18 mouse cellular contexts compared by ENCODE assay signal in genomic region chr5:110723543-110723942, GRCm38 (mm10).
"Had no signal": no experiment of that assay in that cellular context is flagged by ENCODE, and none has a peak within 500 bp of the region (broad histone marks: within the 10 kb centered on the region; RNA-seq: fewer than 3 reads in every experiment).

No protein-coding gene starts in this region.

- H3K4me2 ChIP-seq: liver, embryonic 12.5 days; lung, embryonic 15.5 days; midbrain, embryonic 12.5 days; neural tube, embryonic 13.5 days; neural tube, embryonic 15.5 days had no signal

- H3K9ac ChIP-seq: liver, embryonic 12.5 days; liver, embryonic 14.5 days; lung, embryonic 15.5 days; midbrain, embryonic 12.5 days; neural tube, embryonic 13.5 days; neural tube, embryonic 15.5 days had no signal

- H3K9me3 ChIP-seq: liver, embryonic 12.5 days; lung, embryonic 15.5 days; midbrain, embryonic 10.5 days; midbrain, embryonic 12.5 days; neural tube, embryonic 13.5 days; neural tube, embryonic 15.5 days had no signal

- H3K4me1 ChIP-seq: lung, embryonic 15.5 days; midbrain, embryonic 10.5 days; midbrain, embryonic 12.5 days; neural tube, embryonic 13.5 days; neural tube, embryonic 15.5 days had no signal

- H3K27ac ChIP-seq: liver, embryonic 12.5 days; liver, embryonic 14.5 days; lung, embryonic 15.5 days; midbrain, embryonic 10.5 days; midbrain, embryonic 12.5 days; neural tube, embryonic 13.5 days; neural tube, embryonic 15.5 days had no signal

- DNase-seq: midbrain, embryonic 14.5 days; retina, postnatal 1 day; right cerebral cortex, adult 18-20 months; right cerebral cortex, postnatal 25 days; right cerebral cortex, postnatal 4 days; spleen, adult 18-20 months; thymus, adult 18-20 months; thymus, postnatal 14 days; thymus, postnatal 36 days had no signal

- ATAC-seq: liver, embryonic 12.5 days; midbrain, embryonic 16.5 days had no signal

- H3K27me3 ChIP-seq: liver, embryonic 12.5 days; lung, embryonic 15.5 days; midbrain, embryonic 12.5 days; neural tube, embryonic 13.5 days; neural tube, embryonic 15.5 days had no signal

- H3K4me3 ChIP-seq: liver, embryonic 12.5 days; lung, embryonic 15.5 days; midbrain, embryonic 10.5 days; midbrain, embryonic 12.5 days; myocyte; neural tube, embryonic 13.5 days; neural tube, embryonic 15.5 days had no signal
